In the genomic region with DNA sequence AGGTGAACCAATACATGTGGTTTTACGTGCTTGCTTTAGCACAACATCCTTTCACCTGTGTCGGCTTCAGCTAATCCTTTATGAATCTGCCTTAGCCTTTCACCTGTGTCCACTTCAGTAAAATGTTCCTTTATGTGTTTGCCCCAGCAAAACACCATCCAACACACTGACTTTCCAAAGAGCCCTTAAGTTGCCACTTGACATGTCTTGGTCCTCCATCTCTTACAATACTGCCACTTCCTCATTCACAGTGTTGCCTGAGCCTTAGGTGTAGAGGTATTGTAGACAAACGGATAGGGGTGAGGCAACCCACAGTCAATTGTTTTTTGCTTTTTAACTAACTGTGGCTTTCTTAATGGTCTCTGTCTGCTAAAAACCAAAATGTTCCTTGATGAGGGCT, we compare ENCODE assay signal across 25 mouse cellular contexts.
"Had no signal": no experiment of that assay in that cellular context is flagged by ENCODE, and none has a peak within 500 bp of the region (broad histone marks: within the 10 kb centered on the region; RNA-seq: fewer than 3 reads in every experiment).

No protein-coding gene starts in this region.

- DNase-seq: gastrocnemius, postnatal 14 days; gastrocnemius, postnatal 36 days; heart, adult 11 months; heart, adult 2 months; heart, postnatal 14 days; heart, postnatal 36 days; kidney, adult 18-20 months; kidney, adult 8-10 months; kidney, postnatal 10 days; kidney, postnatal 25 days; kidney, postnatal 4 days; liver had no signal

- H3K9me3 ChIP-seq: heart, embryonic 13.5 days; heart, embryonic 15.5 days; hindbrain, embryonic 12.5 days; intestine, embryonic 15.5 days; limb, embryonic 10.5 days had no signal

- ATAC-seq: hindbrain, embryonic 16.5 days; inflammation-experienced regulatory T-cells, adult 6 months; intestine, embryonic 15.5 days; intestine, postnatal 0 days had no signal

- H3K27me3 ChIP-seq: heart, embryonic 13.5 days; heart, embryonic 15.5 days; hindbrain, embryonic 12.5 days; intestine, embryonic 15.5 days; limb, embryonic 12.5 days had no signal

- H3K27ac ChIP-seq: heart, adult 2 months; heart, embryonic 13.5 days; heart, embryonic 15.5 days; hindbrain, embryonic 12.5 days; hindbrain, embryonic 14.5 days; intestine, embryonic 15.5 days; layer of hippocampus, adult 2 months; left cerebral cortex, adult 2 months; limb, embryonic 10.5 days; limb, embryonic 12.5 days had no signal

- H3K36me3 ChIP-seq: heart, embryonic 15.5 days; intestine, embryonic 15.5 days had no signal

- H3K9ac ChIP-seq: heart, embryonic 13.5 days; heart, embryonic 15.5 days; hindbrain, embryonic 12.5 days; hindbrain, embryonic 14.5 days; intestine, embryonic 15.5 days; limb, embryonic 12.5 days had no signal

- H3K4me3 ChIP-seq: heart, adult 2 months; heart, embryonic 13.5 days; heart, embryonic 15.5 days; hindbrain, embryonic 12.5 days; intestine, embryonic 15.5 days; layer of hippocampus, adult 2 months; left cerebral cortex, adult 2 months; limb, embryonic 10.5 days; limb, embryonic 12.5 days had no signal

- H3K4me2 ChIP-seq: heart, embryonic 11.5 days; heart, embryonic 13.5 days; heart, embryonic 15.5 days; hindbrain, embryonic 12.5 days; hindbrain, embryonic 14.5 days; intestine, embryonic 15.5 days; limb, embryonic 12.5 days had no signal

- H3K4me1 ChIP-seq: heart, embryonic 15.5 days; hindbrain, embryonic 12.5 days; intestine, embryonic 15.5 days; limb, embryonic 10.5 days; limb, embryonic 12.5 days had no signal
